Mouse (Mus musculus): ENCODE results near the gene Dpf3.

Dpf3 gene

GRCm38 (mm10) chr12:83330056-83330455 lies 157.5 kb downstream of the Dpf3 start:
- DNase-seq: no peak

GRCm38 (mm10) chr12:83328899-83329298 lies 158.6 kb downstream of the Dpf3 start:
- DNase-seq: peak; percentile 71 to 77

DNA sequence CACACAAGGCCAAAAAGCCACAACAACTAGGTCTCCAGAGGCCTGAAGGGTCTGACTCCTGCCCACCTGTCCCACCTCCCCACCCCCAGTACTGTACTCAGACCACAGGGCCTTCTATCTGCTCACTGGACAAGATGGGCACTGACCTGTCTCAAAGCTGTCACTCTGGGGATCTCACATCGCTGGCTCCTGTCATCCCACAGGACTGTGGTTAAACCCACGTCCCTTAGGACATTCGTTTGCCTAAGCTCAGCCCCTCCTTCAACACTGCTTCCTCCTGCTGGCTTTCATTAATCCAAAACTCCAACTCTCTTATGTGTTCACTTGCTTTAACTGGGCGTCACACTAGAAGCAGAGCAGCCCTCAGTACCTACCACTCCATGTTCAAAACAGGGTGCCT lies 159.0 kb downstream of the Dpf3 start:
- DNase-seq: no peak

DNA sequence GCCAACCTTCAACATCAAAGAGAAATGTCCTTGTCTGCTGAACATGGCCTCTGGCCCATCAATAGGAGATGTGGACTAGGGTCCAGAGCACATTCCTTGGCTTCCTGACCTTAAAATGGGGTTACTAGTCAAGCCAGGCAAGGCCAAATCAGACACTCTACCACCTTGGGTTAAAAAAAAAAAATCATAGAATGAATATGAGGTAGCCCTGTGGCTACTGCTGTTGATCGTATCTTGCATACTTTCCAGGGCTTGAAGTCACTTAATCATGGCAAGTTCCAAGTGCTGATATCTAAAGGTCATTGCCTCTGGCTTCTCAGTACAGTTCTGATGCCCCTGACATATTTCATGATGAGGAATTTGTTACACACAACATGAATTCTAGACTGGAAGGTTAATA lies 160.1 kb downstream of the Dpf3 start:
- no peak for DNase-seq

- no peak for DNase-seq
Measured at GRCm38 (mm10) chr12:83320725-83321124, 166.8 kb downstream of the Dpf3 start.

- DNase-seq: no peak
Measured at GRCm38 (mm10) chr12:83317646-83318443, 169.7 kb downstream of the Dpf3 start.

DNA sequence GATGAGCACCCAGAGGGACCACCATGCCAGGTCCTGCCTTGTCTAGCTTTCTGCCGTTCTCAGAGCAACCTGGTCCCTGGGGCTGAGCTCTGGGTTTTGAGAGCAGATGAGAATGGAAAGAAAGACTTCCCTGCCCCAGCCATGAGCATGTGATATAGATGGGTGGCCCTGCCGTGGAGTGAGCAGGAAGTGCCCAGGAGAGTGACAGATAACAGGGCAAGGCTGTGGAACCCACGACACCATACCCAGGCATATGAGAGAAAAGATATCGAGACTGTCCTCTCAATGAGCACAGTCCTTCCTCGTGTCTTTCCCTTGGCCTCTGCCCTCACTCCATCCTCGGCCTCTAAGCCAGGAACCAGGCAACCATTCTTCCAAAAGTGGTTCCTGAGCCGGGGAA lies 172.8 kb downstream of the Dpf3 start:
- DNase-seq: no peak

DNA sequence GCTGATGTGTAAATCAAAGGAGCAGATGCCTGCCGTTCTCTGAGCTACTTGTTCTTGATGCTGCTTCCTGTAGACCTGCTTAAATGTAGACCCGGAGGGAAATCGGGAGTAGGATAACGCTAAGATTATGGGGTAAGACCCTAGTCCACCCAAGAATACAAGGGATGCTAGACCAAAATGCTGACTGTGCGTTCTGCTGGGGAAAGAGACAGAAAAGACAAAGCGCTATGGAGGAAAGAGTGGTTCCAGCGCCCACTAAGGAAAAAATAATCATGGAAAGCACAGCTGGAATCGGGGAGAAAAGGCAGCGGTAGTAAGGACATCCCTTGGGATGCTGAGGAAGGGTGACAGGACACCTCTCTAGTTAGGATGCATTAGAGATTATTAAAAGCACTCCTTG lies 174.7 kb downstream of the Dpf3 start:
- DNase-seq: no peak

DNA sequence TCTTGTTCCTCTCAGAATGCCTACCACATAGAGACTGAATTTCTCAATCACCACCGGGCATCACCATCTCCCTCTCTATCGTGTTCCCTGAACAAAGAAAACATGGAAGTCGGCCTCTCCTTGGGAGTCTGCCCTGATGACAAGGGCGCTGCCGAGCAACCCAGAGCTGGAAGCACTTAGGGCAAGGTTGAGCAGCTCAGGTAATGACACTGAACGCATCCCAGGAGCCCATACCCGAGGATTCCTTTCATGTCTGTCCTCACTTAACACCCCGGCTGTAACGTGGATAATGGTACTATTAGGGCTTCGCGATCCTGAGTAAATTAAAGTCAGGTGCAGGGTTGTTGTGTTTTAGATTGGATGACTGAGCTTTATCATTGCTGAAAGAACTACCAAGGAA lies 176.9 kb downstream of the Dpf3 start:
- no peak for DNase-seq

GRCm38 (mm10) chr12:83309031-83309804 lies 178.3 kb downstream of the Dpf3 start:
- DNase-seq: no peak

DNA sequence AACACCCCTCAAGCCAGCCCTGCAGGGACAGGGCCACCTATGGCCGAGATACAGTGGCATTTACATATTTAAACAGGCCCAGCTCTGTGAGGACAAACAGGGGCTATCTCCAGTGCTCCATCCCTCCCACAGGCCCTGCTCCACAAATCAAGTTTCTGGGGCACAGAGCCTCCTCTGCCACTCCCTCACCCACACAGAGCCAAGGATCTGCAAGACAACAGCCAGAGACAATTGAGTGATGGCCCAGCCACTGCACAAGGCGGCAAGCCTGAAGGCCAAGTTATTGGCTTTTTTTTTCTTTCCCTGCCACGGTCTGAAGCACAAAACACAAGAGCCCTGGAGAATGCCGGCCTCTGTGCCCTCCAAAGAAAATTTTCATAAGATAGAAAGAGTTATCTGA lies 178.9 kb downstream of the Dpf3 start:
- DNase-seq: no peak

DNA sequence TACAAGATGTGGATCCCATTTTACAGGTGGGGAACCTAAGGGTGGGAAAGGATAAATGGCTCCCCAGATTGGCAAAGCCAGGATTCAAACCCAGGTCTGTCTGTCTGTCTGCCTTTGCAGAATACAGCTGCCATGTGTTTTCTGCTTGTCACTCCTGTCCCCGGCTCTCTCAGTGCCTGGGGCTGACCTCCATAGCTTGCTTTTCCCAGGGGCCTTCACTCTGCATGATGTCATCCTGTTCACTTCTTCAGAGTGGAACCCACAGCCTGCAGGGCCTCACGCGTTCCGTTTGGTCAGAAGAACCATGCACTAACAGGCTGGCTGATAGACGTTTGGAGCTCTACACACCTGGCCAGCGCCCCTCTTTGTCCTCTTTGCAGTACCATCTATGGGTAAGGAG lies 184.3 kb downstream of the Dpf3 start:
- no peak for DNase-seq

GRCm38 (mm10) chr12:83302320-83303153 lies 185.0 kb downstream of the Dpf3 start:
- peak; percentile 85 to 88 for DNase-seq

DNA sequence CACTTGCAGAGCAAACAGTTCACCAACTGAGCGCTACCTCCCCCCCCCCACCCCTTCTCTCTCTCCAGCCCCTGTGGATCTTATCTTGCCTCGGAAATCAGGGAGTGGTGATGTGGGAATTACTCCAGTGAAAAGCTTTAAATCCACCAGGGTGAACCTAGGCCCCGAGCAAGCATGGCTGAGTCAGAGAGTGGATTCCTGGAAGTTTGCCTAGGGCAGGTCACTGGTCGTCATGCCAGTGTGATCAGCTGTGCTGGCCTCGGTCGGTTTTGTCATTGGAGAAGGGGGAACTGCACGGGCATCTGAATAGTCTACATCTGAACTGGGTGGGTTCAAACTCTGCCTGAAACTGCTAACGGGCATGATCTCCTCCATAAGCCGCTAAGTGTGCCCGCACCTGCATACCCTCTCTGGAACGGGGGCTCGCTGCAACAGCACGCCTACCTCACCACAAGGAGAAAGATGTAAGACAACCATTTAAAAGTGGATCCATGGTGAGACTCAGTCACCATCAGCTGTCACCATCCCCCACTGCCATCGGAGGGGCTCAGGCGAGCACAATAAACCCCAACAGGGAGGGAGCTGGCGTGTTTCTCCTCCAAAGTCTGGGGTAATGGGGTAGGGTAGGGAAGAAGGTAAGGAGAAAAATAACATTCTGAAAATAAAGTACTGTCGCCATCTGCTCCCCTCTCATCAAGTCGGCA lies 185.7 kb downstream of the Dpf3 start:
- DNase-seq: peak; percentile 39 to 61

DNA sequence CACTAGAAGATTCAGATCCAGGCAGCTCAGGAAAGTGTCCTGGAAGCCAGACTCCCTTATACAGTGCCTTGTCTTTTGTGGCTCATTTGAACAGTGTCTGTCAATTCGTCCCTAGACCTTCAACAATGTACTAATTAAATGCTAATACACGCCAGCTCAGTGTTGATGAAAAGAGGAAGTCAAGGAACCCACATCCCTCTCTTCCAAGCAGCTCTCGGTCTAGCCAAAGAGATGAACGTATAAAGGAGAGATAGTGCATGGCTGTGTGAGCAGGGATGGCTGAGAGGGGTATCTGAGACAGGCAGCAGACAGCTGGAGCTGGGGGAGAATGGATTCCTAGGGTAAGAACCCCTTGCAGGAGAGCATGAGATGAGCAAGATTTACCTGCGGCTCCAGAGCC lies 189.2 kb downstream of the Dpf3 start:
- no peak for DNase-seq

DNA sequence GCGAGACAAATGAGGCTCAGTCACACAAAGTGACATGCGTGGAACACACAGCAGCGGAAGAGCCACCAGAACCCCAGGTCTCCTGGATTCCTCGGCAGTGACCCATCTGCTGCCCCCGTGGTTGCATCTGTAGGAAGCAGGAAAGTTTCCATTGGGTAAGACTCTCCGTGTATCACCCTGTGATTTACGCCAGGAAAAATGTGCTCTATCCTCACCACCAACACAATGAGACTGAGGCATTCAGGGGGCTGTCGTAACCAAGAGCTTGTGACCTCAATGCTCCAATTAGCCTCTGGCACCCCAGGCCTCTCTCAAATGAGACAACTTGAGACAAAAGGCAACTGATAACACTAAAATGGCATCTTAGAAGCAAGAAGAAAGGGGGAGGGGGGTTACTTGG lies 192.5 kb downstream of the Dpf3 start:
- DNase-seq: no peak

DNA sequence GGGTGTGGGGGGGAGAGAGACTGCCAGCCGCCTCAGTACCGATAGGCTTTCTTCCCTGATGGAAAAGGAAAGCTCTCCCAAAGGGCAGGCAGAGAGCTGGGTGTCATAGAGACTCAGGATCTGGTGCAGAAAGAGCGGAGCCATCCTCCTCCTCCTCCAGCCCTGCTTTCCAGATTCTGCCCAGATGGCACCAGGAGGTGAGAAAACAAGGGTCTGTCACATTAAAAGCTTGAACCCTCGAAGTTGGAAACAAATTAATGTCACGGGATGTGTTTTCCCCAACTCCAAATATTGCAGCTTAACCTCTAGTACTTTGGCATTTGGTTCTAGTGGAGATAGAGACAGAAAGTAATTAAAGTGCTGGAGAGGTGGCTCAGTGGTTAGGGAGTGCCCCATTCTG lies 195.6 kb downstream of the Dpf3 start:
- DNase-seq: no peak

DNA sequence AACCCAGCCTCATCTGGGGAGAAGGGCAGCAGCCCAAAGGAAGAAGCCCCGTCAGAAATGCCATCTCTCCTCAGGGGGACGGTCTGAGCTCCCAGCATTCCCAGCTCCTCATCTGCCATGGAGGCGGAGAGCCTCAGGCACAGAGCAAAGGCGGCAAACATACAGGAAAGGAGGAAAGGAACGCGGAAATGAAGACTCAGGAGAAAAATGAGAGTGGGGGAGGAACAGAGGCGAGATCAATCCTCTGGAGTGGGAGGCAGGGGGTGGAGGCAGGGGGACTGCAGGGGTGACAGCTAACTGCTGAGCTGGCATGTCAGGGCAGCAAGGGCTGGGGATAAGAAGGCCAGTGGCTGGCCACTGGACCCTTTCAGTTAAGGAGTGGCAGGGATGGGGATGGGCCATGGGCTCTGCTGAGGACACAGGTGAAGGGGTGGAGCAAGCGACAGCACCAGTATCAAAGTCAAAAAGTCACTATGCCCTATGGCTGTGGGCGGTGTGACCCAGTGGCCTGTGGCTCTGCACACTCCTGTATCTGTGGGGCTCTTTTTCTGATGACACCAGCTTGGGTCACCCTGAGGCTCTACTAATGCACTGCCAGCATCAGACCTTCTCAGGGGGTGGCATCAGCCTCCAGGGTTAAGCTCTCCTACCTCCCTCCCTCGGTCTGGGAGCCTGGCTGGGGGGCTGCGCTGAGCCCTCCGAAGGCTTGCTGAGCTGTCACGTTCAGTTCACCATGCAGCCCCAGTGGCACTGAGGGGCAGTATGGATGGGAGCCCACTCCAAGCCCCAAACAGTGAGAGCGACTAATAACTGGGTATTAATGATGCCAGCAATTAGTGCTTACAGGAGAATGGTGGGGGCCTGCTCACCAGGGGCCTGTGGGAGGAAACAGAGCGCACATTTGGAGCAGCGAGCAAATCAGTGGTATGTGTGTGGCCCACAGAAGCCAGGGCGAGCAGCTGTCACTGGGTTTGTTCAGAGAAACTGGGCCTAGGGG lies 200.7 kb downstream of the Dpf3 start:
- DNase-seq: no peak

DNA sequence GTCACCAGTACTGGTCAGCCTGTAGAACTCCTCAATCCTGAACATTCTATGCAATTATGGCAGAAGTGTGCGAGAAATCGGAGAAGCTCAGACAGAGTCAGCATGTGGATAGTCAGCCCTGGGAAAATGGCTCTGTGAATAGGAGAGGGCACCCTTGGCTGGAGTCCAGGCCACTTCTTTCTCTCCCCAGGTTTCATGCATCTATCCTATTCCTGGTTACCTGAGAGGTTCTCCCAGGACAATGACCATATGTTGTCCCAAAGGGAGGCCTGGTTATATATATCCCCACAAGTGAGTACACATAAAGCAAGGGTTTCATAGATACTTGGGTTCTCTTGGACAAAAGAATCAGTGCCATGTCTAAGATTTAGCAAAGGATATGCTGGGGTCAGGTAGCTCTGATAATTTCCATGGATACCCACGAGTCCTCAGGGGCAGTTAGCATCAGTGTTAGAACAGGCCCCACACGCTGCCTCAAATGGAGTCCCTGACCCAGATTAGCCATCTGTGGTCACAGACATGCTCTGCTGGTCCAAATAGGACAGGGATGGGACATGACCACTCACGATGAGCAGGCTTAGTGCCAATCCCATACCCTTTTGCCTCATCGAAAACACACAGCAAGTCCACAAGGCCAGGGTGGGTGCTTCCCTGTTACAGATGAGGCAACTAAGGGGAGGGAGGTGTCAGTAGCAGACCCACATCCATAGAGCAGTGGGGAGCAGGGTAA lies 203.8 kb downstream of the Dpf3 start:
- DNase-seq: peak; percentile 70 to 79

DNA sequence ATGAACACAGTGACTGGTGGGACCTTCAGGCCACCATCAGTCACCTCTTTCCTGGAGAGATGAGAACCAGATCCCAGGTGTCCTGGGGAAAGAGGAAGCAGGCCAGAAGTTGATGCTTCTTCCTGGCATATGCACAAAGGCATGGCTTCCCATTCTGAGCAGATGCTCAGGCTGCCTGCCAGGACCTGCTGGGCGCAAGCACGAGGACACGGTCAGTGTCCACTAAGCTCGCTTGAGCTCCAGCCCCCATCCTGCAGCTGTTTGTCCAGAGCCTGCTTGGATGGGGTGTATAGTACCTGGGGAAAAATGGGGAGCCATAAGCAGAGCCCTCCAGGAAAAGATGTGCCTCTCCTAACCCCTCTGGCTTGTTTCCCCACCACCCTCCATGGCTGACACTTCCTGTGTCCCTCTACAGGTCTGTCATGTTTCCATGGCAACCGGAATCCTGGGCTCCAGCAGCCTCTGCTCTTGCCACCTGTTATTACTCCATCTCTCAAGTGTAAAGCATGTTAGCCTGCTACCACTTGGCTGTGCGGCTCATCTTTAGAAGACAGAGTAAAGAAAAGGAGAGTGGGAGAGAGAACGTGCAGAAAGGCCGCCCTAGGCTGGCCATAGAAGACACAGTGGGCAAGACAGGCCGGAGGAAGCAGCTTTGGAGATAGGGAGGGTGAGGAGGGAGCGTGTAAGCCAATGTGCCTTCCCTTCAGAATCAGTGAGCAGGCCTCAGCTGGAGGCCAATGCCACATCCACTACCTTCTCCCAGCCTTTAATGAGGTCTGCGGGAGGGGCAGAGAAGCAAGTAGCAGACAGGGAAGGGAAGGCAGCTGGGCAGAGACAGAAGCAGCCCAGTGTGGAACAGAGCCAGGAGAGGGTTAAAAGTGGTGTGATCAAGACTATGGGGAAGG lies 209.7 kb downstream of the Dpf3 start:
- DNase-seq: peak; percentile 86 to 89

Data from cerebellum, postnatal 36 days (tissue).